Mouse (Mus musculus) liver, adult 2 months (tissue): ENCODE measurements around the gene Eif1ad.
"Not testable (repeated sequence)": the region's sequence is repeated elsewhere in the genome, so short reads cannot be mapped to it uniquely, and the experiment has no call there.

Source experiments
- CTCF ChIP-seq: fragments of 200-500 bp; IDR thresholded peaks from 2 replicates; pipeline ENCODE4 v1.5.1; 2011; ENCODE audit warnings: low read depth, low read length, control low read depth
- POLR2A ChIP-seq: fragments of 200-500 bp; IDR thresholded peaks from 2 replicates; pipeline ENCODE4 v1.6.1; 2011; ENCODE audit warnings: low read length, control low read depth; ENCODE audit not compliant: insufficient read depth; ENCODE audit errors: extremely low read depth

- TF ChIP-seq CTCF, POLR2A: not testable (repeated sequence)
These were observed 17.1 kb upstream of the Eif1ad start, which contains the start of gene Cst6 for GRCm38 (mm10) chr19:5349502-5349873.
